Mouse (Mus musculus): ENCODE data around the gene Gm10439.
"Not testable (repeated sequence)": the region's sequence is repeated elsewhere in the genome, so short reads cannot be mapped to it uniquely, and the experiment has no call there.

The Gm10439 gene

GRCm38 (mm10) chrX:149594270-149594669, at the start of gene Gm10439:
Gene Gm10439, plus strand, starts transcription at chrX:149594570.
- not testable (repeated sequence) for DNase-seq (ENCODE audit: low spot score)
